Mouse (Mus musculus): Measurements from ENCODE around the gene Zc3h10. TPM values are rescaled to one million over a fixed set of nuclear protein-coding genes. Genes with fewer than 3 reads are reported as not detected.

Zc3h10 gene
- 10 to 100 TPM; 14.0 to 15.2 TPM for total RNA-seq (2021)

GRCm38 (mm10) chr10:128547361-128548032 is at the start of gene Zc3h10:
Zc3h10 (minus strand) TSS chr10:128547774.
- intact Hi-C loops (cut with DNase I) = no loop called here
- peak; percentile 94 for DNase-seq

- DNase-seq = no peak
- intact Hi-C loops (cut with DNase I) = no loop called here
Measured at GRCm38 (mm10) chr10:128592797-128593196, 45.2 kb upstream of the Zc3h10 start.

DNA sequence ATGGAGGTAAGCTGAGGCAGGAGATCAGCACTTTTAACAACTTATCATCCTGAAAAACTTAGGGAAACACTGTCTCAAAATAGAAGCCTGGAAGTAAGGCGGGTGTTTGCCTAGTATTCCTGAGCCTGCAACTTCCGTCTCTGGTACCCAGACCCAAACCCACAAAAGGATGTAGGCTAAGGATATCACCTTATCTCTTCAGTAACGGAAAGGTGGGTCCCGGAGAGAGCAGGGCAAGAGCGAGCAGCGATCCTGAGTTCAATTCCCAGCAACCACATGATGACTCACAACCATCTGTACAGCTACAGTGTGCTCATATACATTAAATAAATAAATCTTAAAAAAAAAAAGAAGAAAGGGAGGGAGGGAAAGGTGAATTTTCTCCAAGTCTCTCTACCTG is 43.9 kb upstream of the Zc3h10 start:
- intact Hi-C loops (cut with DNase I) = no loop called here
- no peak for DNase-seq

GRCm38 (mm10) chr10:128590193-128590690 is 42.7 kb upstream of the Zc3h10 start:
- peak; percentile 72 for DNase-seq
- intact Hi-C loops (cut with DNase I) = no loop called here

GRCm38 (mm10) chr10:128589464-128590192 is 42.1 kb upstream of the Zc3h10 start, which contains the start of gene Erbb3:
Erbb3 (minus strand) TSS chr10:128589652.
- DNase-seq = peak; percentile 21
- intact Hi-C loops (cut with DNase I) = no loop called here

DNA sequence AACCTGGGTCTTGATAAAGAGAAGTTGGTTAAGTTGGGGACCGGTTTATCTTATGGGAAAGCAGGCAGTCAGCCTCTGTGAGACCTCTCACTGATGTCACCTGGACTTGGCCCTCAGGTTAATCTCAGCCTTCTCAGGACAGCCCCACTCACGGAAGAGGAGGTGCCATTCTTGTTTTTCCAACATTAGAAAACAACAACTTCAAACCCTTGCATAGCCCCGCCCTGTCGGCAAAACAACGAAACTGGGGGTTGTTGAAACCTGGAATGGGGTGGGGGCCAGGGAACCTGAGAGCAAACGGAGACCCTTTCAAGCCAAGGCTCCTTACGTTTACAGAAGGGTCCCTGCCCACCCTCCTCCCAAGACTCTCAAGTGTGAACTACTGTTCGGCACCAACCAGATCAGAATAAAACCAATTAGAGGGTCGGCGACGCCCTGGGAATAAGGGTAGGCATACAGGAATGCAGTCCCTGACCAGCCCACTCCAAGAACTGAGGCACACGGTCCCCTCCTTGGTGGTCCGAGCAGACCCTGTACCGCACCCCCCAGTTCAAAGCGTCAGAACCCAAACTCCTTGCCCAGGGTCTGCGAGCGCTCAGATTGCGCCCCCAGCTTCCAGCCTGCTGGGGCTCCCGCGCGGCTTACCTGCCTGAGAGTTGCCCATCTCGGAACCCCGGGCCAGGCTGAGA is 41.3 kb upstream of the Zc3h10 start:
- DNase-seq = no peak
- intact Hi-C loops (cut with DNase I) = no loop called here

GRCm38 (mm10) chr10:128588136-128588535 is 40.6 kb upstream of the Zc3h10 start:
- no peak for DNase-seq
- intact Hi-C loops (cut with DNase I) = no loop called here

DNA sequence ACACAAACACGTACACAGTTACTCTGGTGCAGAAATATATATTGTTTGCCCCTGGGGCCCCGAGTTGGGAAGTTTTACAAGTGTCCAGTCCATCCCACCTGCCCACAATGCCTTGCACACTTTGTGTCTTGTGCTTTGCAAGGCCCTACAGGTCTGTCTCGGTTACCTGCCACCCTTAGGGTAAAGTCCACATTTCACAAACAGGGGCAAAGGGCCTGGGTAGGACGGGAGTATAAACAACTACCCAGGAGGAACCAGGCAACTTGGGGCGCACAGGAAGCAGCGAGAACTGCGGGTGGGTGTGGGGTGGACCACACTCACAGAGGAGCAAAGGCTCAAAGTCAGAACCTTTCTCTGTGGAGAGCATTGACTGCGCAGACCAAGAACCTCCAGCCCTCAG is 40.1 kb upstream of the Zc3h10 start:
- intact Hi-C loops (cut with DNase I) = no loop called here
- DNase-seq = no peak

DNA sequence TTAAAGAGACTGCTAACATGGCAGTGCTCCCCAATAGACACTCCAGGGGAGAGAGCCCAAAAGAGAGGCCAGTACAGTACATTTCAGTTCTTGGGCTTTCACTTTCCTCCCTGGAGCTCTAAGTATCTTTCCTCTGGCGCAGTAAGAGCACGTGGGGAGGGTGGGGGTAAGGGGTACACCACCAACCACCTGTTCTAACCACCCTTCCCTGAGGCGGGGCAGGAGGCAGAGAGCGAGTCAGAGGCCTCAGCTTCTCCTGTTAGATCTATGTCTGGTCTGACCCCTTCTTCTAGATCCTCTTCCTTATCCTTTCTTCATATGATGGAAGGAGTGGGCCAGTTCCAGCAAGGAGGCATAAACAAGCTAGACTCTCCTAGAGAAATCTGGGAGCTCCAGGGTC is 39.5 kb upstream of the Zc3h10 start:
- DNase-seq = no peak
- intact Hi-C loops (cut with DNase I) = no loop called here

DNA sequence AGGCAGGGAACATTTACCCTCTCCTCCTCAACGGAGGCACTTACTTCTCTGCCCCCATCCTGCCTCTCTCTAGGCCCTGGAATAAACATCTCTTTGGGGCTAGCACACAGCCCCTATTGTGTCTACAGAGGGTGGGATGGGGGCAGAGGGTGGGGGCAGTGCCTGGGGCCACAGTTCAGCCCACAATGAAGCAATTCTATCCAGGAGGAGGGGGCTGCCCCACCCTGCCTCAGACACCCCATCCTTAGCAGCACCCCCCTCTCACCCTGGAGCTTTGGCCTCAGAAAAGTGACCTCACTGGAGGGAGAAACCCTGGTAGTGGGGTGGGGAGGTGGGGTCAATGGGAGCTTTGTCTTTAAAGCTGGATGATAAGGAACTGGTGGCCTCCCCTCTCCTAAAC is 39.0 kb upstream of the Zc3h10 start:
- intact Hi-C loops (cut with DNase I) = no loop called here
- DNase-seq = no peak

- intact Hi-C loops (cut with DNase I) = no loop called here
- DNase-seq = no peak
Measured at GRCm38 (mm10) chr10:128584386-128584785, 36.8 kb upstream of the Zc3h10 start.

DNA sequence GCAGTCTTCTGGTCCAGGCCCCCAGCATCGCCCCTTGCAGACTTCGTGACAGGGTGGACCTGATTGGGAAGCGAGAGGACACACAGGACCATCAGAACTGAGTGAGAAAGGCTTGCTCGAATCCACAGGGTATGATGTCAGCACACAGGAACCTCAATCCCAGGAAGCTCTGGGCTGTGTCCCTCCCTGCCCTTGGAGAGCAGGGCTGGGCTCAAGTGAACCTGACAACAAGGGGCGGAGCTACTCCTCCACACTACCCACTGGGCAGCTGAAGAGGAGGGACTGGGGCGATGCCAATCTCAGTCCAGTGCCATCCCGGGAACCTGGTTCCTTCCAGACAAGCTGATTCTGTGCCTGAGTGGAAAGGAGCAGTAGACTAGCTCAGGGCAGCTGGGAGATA is 36.1 kb upstream of the Zc3h10 start:
- intact Hi-C loops (cut with DNase I) = no loop called here
- DNase-seq = peak; percentile 24

DNA sequence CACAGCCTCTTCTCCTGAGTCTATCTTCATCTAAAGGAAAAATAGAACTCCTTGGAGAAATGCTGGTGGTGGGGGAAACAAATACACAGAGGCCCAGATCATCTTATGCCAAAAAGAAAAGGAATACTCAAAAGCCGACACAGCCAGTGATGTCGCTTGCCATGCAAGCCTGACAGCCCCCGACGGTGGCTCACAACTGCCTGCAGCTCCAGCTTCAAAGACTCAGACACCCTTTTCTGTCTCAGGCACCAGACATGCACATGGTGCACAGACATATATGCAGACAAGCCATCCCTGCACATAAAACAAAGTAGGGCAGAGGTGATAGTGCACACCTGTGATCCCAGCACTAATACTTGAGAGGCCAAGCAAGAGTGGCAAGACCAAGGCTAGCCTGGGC is 32.2 kb upstream of the Zc3h10 start:
- intact Hi-C loops (cut with DNase I) = no loop called here
- DNase-seq = no peak

- intact Hi-C loops (cut with DNase I) = no loop called here
- no peak for DNase-seq
Measured at GRCm38 (mm10) chr10:128579298-128579697, 31.7 kb upstream of the Zc3h10 start.

DNA sequence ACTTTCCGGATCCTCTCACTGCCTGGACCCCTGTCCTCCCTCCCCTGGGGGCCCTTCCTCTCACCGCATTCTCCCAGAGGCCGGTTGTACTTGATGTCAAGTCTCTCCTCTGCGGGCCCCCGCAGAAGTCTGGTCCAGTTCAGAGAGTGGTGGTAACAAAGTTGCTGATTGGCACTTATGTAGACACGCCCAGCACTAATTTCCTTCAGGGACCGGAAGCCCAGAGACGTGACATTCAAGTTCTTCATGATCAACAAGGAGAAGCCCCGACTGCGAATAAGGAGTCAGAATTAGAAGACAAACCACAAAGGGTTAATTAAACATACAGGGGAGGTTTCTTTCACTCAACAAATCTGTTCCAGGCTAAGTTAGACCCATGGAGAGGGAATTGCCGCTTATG is 30.8 kb upstream of the Zc3h10 start:
- intact Hi-C loops (cut with DNase I) = no loop called here
- DNase-seq = no peak

DNA sequence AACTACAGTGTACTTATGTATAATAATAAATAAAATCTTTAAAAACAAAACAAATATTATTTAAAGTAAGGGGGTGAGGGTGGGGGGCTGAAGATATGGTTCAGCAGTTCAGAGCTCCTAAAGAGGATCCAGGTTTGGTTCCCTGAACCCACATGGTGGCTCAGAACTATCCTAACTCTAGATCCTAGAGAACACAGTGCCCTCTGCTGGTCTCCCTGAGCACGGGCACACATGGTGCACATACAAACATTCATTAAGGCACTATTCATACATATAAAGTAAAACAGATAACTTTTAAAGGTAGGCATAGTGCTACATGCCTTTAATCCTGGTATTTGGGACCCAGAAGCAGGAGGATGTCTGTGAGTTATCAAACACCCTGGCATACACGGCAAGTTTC is 27.5 kb upstream of the Zc3h10 start:
- intact Hi-C loops (cut with DNase I) = no loop called here
- DNase-seq = no peak

DNA sequence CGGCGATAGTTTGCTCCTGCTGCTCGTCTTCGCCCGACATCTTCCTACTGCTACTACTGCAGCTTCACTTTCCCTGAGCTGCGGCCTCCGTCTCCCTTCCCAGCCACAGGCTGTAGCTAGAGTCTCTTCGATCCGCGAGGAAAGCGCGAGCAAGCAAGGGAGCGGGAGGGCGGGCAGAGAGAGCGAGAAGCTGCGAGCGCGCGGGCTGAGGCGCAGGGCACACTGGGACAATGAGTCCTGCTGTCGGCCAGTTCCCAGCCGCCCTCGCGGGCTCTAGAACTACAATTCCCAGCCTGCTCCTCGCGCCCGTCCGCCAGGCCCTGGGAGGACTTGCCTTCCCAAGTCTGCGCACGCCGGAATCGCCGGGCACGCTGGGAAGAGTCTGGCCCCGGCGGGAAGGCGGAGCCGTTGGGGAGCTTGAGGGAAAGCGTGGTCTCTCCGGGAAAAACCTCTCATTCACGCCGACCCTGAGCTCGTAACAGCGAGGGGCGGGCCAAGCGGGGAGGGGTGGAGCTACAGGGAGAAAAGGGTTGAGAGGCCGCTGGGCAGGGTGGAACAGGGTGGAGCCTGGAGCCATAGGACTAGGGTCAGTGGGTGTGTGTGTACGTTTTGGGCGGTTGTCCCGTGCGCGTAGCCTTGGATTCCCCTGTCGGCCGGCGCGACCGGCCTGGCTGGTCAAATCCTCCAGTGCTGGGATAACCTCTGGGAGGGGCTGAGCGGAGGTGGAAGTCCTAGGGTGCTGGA is 18.4 kb upstream of the Zc3h10 start, which contains the start of gene Pa2g4:
Gene Pa2g4 (minus strand): TSS at position 200 of the 744 bp plus-strand sequence.
- peak; percentile 99 for DNase-seq
- intact Hi-C loops (cut with DNase I) = loop anchor here (10.0 kb wide), 1 partner anchor 109 kb away; the partner anchor contains the start of gene Suox

DNA sequence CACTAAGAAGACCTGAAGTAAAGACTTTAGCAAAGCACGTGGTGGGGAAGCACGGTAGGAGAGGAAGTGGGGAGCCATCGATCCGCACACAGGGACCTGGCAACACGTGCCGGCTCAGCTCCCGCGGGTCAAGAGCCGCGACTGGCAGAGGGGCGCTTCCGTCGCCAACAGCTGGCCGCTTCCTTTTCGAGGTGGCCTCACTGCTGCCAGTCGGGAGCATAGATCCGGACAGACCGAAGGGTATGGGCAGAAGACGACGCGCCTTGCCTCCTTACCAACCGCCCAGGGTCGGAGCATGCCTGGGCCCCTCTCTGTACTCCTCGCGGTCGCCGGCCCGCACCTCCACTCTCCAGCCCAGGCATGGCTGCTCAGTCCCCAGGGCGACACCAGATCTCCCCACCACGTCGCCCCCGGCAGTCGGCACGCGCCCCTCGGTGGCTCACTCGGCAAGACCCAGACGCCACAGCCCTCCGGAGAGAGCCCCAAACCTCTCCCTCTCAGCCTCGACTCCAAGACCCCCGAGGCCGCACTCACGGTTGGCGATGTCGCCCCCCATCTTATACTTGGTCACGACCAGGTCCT is 17.7 kb upstream of the Zc3h10 start:
- no peak for DNase-seq
- intact Hi-C loops (cut with DNase I) = loop anchor here (10.0 kb wide), 1 partner anchor 110 kb away; the partner anchor contains the start of gene Suox

- no peak for DNase-seq
- intact Hi-C loops (cut with DNase I) = loop anchor here (10.0 kb wide), 1 partner anchor 111 kb away; the partner anchor contains the start of gene Suox
Measured at GRCm38 (mm10) chr10:128563544-128563943, 16.0 kb upstream of the Zc3h10 start.

DNA sequence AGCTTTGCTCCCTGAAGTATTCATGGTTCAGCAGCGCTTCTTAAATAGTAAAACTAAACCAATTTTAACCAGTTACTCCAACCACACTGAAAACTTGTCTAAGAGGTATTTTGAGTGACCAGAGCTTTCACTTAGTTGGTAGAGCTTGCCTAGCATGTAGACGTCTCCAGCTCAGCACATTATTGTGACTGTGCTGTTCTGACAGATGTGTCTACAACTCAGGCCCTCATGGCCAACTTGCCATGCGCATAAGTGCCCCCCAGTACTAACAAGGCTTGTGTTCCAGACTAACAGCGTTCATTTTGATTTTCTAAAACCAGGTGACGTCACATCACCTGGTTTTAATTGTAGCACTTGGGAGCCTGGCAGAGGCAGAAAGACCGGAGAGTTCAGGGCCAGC is 9.4 kb upstream of the Zc3h10 start:
- DNase-seq = no peak
- intact Hi-C loops (cut with DNase I) = loop anchor here (5.0 kb wide), 1 partner anchor 55 kb away; no protein-coding TSS in a partner anchor
